7 mouse cellular contexts compared by ENCODE assay signal in the genomic region with DNA sequence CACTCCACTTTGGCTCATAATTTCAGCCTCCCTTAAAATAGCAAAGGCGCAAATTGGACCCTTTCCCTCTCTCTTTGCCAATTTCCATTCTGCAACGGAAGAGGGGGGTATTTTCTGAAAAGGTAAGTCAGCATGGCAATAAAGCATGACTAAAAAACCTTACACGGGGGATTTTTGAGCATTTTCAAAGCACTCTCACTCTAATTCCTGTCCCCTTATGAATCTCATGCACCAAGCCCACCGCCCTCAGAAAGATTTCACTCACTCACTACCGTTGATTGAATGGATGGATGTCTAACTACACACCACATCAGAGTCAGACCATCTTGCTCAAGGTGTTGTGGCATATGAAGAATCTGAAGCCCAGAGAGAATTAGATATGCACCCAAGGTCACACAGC. TPM values are rescaled to one million over a fixed set of nuclear protein-coding genes. Genes with fewer than 3 reads are reported as not detected.
DNase-seq lines count a peak whose midpoint lies in the region; ATAC-seq lines count a peak whose summit lies in the region.

A gene (minus strand): TSS at position 101 of the 400 bp plus-strand sequence.

- H3K4me1 ChIP-seq in forebrain, embryonic 13.5 days, result peaks cover 8% of the 10 kb centered on the region; the same call in 1 of the 2 replicates
- no peaks in the 10 kb centered on the region for H3K4me1 ChIP-seq in neural tube, embryonic 14.5 days (ENCODE audit: control insufficient read depth, insufficient read depth, low read length)

- peak within 1 kb of the TSS; percentile 68 for H3K9ac ChIP-seq in forebrain, embryonic 13.5 days
- H3K9ac ChIP-seq in neural tube, embryonic 14.5 days (replicated peaks; ENCODE audit: low read depth, low read length), result peak within 1 kb of the TSS; percentile 59

- peak within 1 kb of the TSS; percentile 51 for H3K27ac ChIP-seq in forebrain, embryonic 13.5 days
- H3K27ac ChIP-seq in neural tube, embryonic 14.5 days (ENCODE audit: low read depth, low read length), result peak within 1 kb of the TSS; percentile 48

- H3K27me3 ChIP-seq in forebrain, embryonic 13.5 days, result peaks cover 10% of the 10 kb centered on the region; the same call in 1 of the 2 replicates
- no peaks in the 10 kb centered on the region for H3K27me3 ChIP-seq in neural tube, embryonic 14.5 days (ENCODE audit: control insufficient read depth, insufficient read depth, low read length)

- peak within 1 kb of the TSS; percentile 54 for H3K4me3 ChIP-seq in forebrain, embryonic 13.5 days
- H3K4me3 ChIP-seq in neural tube, embryonic 14.5 days (ENCODE audit: low read depth, low read length), result peak within 1 kb of the TSS; percentile 42

- no peaks in the 10 kb centered on the region for H3K36me3 ChIP-seq in forebrain, embryonic 13.5 days (ENCODE audit: poor library complexity, severe bottlenecking)
- H3K36me3 ChIP-seq in neural tube, embryonic 14.5 days (ENCODE audit: control insufficient read depth, insufficient read depth, low read length), result no peaks in the 10 kb centered on the region

- no peak for DNase-seq in left cerebral cortex, adult 18-20 months (ENCODE audit: low spot score in 2 of 2)
- DNase-seq in left cerebral cortex, adult 9 months (ENCODE audit: low spot score in 2 of 2), result no peak
- DNase-seq in left cerebral cortex, postnatal 10 days (ENCODE audit: extremely low spot score in 1 of 2, low spot score in 2 of 2), result no peak
- no peak for DNase-seq in ovary, adult 18-20 months (ENCODE audit: low spot score)

- peak within 1 kb of the TSS; percentile 73 for H3K4me2 ChIP-seq in forebrain, embryonic 13.5 days
- H3K4me2 ChIP-seq in neural tube, embryonic 14.5 days (ENCODE audit: low read depth, low read length), result peak within 1 kb of the TSS; percentile 63

- no peak for ATAC-seq in forebrain, embryonic 13.5 days
- ATAC-seq in neural tube, embryonic 14.5 days (ENCODE audit: low read depth), result no peak
- ATAC-seq in monocyte, adult 5-6 weeks (replicated peaks; ENCODE audit: insufficient number of reproducible peaks, low FRiP score, low TSS enrichment, poor library complexity, severe bottlenecking), result no peak

- intact Hi-C loops in left cerebral cortex, postnatal 10 days (cut with DNase I), result loop anchor here (10.0 kb wide), 1 partner anchor 177 kb away; no protein-coding TSS in a partner anchor

- H3K9me3 ChIP-seq in forebrain, embryonic 13.5 days (replicated peaks), result no peaks in the 10 kb centered on the region
- no peaks in the 10 kb centered on the region for H3K9me3 ChIP-seq in neural tube, embryonic 14.5 days (ENCODE audit: control insufficient read depth, low read length)

- 21% methylated on average over 5 of the region's 5 CpGs for WGBS in forebrain, embryonic 13.5 days
- WGBS in neural tube, embryonic 14.5 days, result 27% methylated on average over 5 of the region's 5 CpGs

RNA-seq across cellular contexts. Expression of the gene that starts here (rescaled TPM):
- total RNA-seq in left cerebral cortex, adult 18-20 months (2021), result 10 to 100 TPM; 42.6 to 44.2 TPM
- 25.9 and 31.1 TPM in 2 replicates for polyA plus RNA-seq in forebrain, embryonic 13.5 days (2015; fragmentation: Nextera tagmentation; extraction: Ambion mirVana)
- total RNA-seq in left cerebral cortex, postnatal 10 days (2021), result 10 to 100 TPM; 64.4 to 77.5 TPM
- polyA plus RNA-seq in neural tube, embryonic 14.5 days (2014; fragmentation: Nextera tagmentation; extraction: Ambion mirVana), result 35.3 and 41.5 TPM in 2 replicates
- total RNA-seq in monocyte, adult 5-6 weeks (2017), result not detected in 3 replicates

Comparison
In these comparisons a context has a peak if more than half of its experiments do, and no peak if none do; other contexts are left out.
1. RNA of the gene that starts here (total RNA-seq): 64.4 to 77.5 TPM in left cerebral cortex, postnatal 10 days and 42.6 to 44.2 TPM in left cerebral cortex, adult 18-20 months; not detected in monocyte, adult 5-6 weeks; every median in the first group is over 10 times any median in the second.